Mouse (Mus musculus): ENCODE measurements at regions not wholly inside any gene's neighbourhood (a gene's known extent, or its start where the extent isn't known, plus 50 kb on each side); places are given as distances from the start of the nearest gene placed in this dataset.

DNA sequence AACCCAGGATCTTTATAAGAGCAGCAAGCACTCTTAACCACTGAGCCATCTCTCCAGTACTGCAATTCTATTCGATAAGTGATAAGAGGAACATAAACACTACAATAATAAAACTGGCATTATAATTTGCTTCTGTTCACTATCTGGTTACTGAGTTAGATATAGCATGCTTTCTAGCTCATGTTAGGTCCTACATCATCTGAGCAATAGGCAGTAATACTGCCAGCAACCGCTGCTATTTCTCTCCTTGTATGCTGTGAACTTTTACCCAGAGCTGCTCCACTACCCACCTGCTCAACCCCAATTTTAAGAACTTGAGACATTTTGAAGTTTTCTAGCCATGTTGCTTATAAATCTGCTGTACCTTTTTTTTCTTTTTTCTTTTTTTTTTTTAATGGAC lies 118.0 kb upstream of the L3mbtl3 start:
- WGBS = 87% methylated on average over 2 of the region's 2 CpGs
- H3K4me3 ChIP-seq = no peak overlapping the region
- no peak overlapping the region for H3K27ac ChIP-seq
- TF ChIP-seq CTCF (IDR thresholded peaks at IDR 0.05) (no peak), POLR2A (IDR thresholded peaks at IDR 0.05; ENCODE audit: insufficient read depth, low read depth, low read length) (no peak), EP300 (IDR thresholded peaks at IDR 0.05; ENCODE audit: insufficient read depth, low read depth, low read length) (no peak)
- DNase-seq = no peak
- no peaks in the 10 kb centered on the region for H3K36me3 ChIP-seq (ENCODE audit: control insufficient read depth, insufficient read depth, low read length)
- H3K27me3 ChIP-seq (ENCODE audit: control insufficient read depth, insufficient read depth, low read length) = no peaks in the 10 kb centered on the region
- H3K9ac ChIP-seq (ENCODE audit: low read depth, low read length) = no peak overlapping the region
- no peaks in the 10 kb centered on the region for H3K4me1 ChIP-seq (ENCODE audit: control insufficient read depth, insufficient read depth, low read length)
- intact Hi-C loops (cut with DNase I) = loop anchor here (5.0 to 10.0 kb wide), 3 partner anchors 122 to 501 kb away; no protein-coding TSS in a partner anchor
- no peaks in the 10 kb centered on the region for H3K79me2 ChIP-seq (replicated peaks; ENCODE audit: control insufficient read depth, insufficient read depth, low read length)

DNA sequence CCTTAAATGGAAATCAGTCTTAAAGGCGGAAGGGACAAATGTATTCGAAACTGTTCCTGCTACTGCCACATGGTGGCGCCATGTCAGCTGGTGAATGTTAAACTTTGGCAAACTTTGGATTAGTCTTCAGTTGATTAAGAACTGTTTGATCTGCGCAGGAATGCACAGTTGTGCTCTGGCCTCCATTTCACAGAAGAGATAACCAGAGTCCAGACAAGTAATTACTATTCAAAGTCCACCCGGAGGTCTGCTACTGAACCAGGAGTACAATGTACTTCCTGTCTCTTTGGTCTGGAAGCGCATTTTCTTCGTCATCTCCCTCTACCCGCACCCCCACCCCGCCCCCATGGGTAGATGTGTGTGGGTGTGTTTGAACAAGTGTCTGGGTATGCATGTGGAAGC lies 118.6 kb upstream of the L3mbtl3 start:
- Histone ChIP-seq H3K27ac (no peak overlapping the region), H3K4me1 (ENCODE audit: control insufficient read depth, insufficient read depth, low read length) (no peaks in the 10 kb centered on the region), H3K36me3 (ENCODE audit: control insufficient read depth, insufficient read depth, low read length) (no peaks in the 10 kb centered on the region), H3K27me3 (ENCODE audit: control insufficient read depth, insufficient read depth, low read length) (no peaks in the 10 kb centered on the region), H3K4me3 (no peak overlapping the region), H3K79me2 (replicated peaks; ENCODE audit: control insufficient read depth, insufficient read depth, low read length) (no peaks in the 10 kb centered on the region), H3K9ac (ENCODE audit: low read depth, low read length) (no peak overlapping the region)
- DNase-seq = peak; percentile 8 to 34
- 35% methylated on average over 9 of the region's 9 CpGs for WGBS
- intact Hi-C loops (cut with DNase I) = loop anchor here (5.0 to 10.0 kb wide), 3 partner anchors 122 to 500 kb away; no protein-coding TSS in a partner anchor
- TF ChIP-seq EP300 (IDR thresholded peaks at IDR 0.05; ENCODE audit: insufficient read depth, low read depth, low read length) = no peak
- no peak for TF ChIP-seq POLR2A (IDR thresholded peaks at IDR 0.05; ENCODE audit: insufficient read depth, low read depth, low read length)
- peak; percentile 82 for TF ChIP-seq CTCF (IDR thresholded peaks at IDR 0.05)

DNA sequence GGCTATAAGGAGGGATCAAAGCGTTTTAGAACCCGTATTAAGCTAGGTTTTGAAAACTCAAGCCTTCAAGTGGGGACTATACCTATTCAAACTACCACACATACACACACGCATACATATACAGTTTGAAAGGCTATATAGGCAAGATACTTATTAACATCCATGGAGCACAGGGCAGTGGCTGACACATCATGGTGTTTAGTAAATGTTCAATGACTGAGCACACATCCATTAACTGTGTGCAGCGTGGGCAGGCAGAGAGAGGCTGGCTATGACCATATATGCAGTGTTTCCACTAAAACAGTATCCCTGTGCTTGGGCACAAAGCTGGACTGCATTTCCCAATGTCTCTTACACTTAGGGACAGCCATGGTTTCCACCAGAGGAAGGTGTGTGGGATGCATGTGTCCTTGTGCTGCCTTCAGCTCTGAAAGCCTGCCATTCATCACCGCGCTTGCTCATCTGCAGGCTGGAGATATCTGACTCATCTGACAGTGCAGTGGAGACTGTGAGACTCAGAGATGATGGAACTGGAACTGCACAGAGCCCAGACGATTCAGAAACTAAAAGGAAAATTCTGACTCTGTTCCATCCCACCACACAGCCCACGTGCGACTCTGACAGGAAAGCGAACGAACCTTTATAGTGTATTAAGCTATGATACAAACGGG lies 124.6 kb upstream of the L3mbtl3 start:
- Histone ChIP-seq H3K4me3 (no peak overlapping the region), H3K27ac (no peak overlapping the region), H3K27me3 (ENCODE audit: control insufficient read depth, insufficient read depth, low read length) (no peaks in the 10 kb centered on the region), H3K9ac (ENCODE audit: low read depth, low read length) (no peak overlapping the region), H3K4me1 (ENCODE audit: control insufficient read depth, insufficient read depth, low read length) (no peaks in the 10 kb centered on the region), H3K36me3 (ENCODE audit: control insufficient read depth, insufficient read depth, low read length) (no peaks in the 10 kb centered on the region), H3K79me2 (replicated peaks; ENCODE audit: control insufficient read depth, insufficient read depth, low read length) (no peaks in the 10 kb centered on the region)
- whole genome bisulfite sequencing = 88% methylated on average over 12 of the region's 12 CpGs
- no peak for TF ChIP-seq CTCF (IDR thresholded peaks at IDR 0.05)
- no peak for TF ChIP-seq EP300 (IDR thresholded peaks at IDR 0.05; ENCODE audit: insufficient read depth, low read depth, low read length)
- no peak for TF ChIP-seq POLR2A (IDR thresholded peaks at IDR 0.05; ENCODE audit: insufficient read depth, low read depth, low read length)
- intact Hi-C loops (cut with DNase I) = no loop called here
- DNase-seq = no peak

DNA sequence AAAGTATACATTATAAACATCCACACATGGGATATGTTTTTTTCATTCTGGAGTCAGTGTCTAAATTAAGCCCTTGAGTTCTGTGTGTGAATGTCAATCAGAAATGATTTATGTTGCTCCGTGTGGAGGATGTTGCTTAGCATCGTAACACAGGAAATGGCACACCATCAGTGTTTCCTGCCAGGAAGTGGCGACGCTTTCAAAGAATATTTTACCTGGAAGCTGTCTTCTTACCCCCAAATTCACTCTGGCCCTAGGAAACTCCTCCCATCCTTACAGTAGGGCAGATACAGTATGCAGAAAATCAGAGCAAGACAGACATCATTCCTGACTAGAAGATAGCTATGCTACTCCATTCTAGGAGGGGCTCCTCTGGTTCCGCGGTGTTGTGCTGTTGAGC lies 145.1 kb upstream of the L3mbtl3 start:
- intact Hi-C loops (cut with DNase I) = no loop called here

DNA sequence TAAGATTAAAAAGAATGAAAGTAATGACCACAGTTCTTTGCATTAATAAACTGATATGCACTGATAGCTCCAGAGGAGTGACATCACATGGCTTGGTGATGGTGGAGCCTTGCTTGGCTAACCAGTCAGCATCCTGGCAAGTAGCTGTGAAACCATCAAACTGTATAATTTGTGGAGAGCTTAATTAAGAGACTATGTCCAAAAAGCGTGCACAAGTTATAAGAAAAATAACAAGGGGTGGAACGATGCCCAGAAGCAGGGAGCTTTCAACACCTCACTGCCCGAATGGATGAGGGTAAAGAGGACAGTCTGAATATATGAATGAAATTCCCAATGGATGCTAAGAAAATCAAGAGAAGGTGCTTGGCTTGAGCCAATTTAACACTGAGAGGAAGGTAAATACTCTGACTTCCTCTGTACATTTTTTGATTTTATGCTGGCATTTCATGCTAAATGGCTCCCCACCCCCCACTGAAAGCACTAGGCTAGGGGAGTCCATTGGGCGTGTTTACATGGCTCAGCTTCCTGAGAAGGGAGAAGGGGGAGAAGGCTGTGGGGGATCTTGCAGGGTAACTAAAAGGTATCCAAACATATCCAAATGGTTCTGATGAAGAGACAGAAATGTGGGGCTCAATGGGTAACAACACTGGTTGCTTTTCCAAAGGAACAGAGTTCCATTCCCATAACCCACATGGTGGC lies 150.2 kb upstream of the L3mbtl3 start:
- H3K27ac ChIP-seq = no peak overlapping the region
- H3K4me3 ChIP-seq = no peak overlapping the region
- WGBS = 64% methylated on average over 4 of the region's 4 CpGs
- no peak for DNase-seq
- no peaks in the 10 kb centered on the region for H3K4me1 ChIP-seq (ENCODE audit: control insufficient read depth, insufficient read depth, low read length)
- no peak overlapping the region for H3K9ac ChIP-seq (ENCODE audit: low read depth, low read length)
- H3K27me3 ChIP-seq (ENCODE audit: control insufficient read depth, insufficient read depth, low read length) = no peaks in the 10 kb centered on the region
- H3K36me3 ChIP-seq (ENCODE audit: control insufficient read depth, insufficient read depth, low read length) = no peaks in the 10 kb centered on the region
- intact Hi-C loops (cut with DNase I) = no loop called here
- TF ChIP-seq POLR2A (IDR thresholded peaks at IDR 0.05; ENCODE audit: insufficient read depth, low read depth, low read length) (no peak), EP300 (IDR thresholded peaks at IDR 0.05; ENCODE audit: insufficient read depth, low read depth, low read length) (no peak), CTCF (IDR thresholded peaks at IDR 0.05) (no peak)
- no peaks in the 10 kb centered on the region for H3K79me2 ChIP-seq (replicated peaks; ENCODE audit: control insufficient read depth, insufficient read depth, low read length)

More for the DNA sequence above, 145.1 kb upstream of the L3mbtl3 start:
- Histone ChIP-seq H3K27me3 (ENCODE audit: control insufficient read depth, insufficient read depth, low read length) (no peaks in the 10 kb centered on the region), H3K36me3 (ENCODE audit: control insufficient read depth, insufficient read depth, low read length) (no peaks in the 10 kb centered on the region), H3K4me3 (no peak overlapping the region), H3K4me1 (ENCODE audit: control insufficient read depth, insufficient read depth, low read length) (no peaks in the 10 kb centered on the region), H3K9ac (ENCODE audit: low read depth, low read length) (no peak overlapping the region), H3K27ac (no peak overlapping the region), H3K79me2 (replicated peaks; ENCODE audit: control insufficient read depth, insufficient read depth, low read length) (no peaks in the 10 kb centered on the region)
- DNase-seq = no peak
- 43% methylated on average over 6 of the region's 6 CpGs for WGBS
- TF ChIP-seq EP300 (IDR thresholded peaks at IDR 0.05; ENCODE audit: insufficient read depth, low read depth, low read length) = no peak
- TF ChIP-seq CTCF (IDR thresholded peaks at IDR 0.05) = no peak
- no peak for TF ChIP-seq POLR2A (IDR thresholded peaks at IDR 0.05; ENCODE audit: insufficient read depth, low read depth, low read length)

DNA sequence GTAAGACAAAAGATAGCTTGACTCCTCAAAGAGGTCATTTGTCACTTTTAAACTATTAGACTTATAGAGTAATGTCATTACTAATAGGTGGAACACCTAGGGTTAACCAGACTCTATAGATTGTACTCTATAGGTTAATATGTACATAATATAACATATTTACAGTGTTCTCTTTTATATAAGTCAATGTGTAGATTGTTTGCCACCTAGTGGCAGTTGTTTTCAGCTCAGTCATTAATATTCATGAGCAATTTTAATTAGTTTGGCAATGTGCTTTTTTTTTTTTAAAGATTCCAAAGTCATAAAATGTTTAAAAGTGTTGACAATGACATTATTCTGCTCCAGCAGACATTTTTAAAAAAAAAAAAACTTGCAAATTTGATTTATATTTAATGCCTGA lies 164.4 kb upstream of the L3mbtl3 start:
- Histone ChIP-seq H3K4me1 (ENCODE audit: control insufficient read depth, insufficient read depth, low read length) (no peaks in the 10 kb centered on the region), H3K79me2 (replicated peaks; ENCODE audit: control insufficient read depth, insufficient read depth, low read length) (no peaks in the 10 kb centered on the region), H3K27ac (no peak overlapping the region), H3K4me3 (no peak overlapping the region), H3K9ac (ENCODE audit: low read depth, low read length) (no peak overlapping the region), H3K27me3 (ENCODE audit: control insufficient read depth, insufficient read depth, low read length) (no peaks in the 10 kb centered on the region), H3K36me3 (ENCODE audit: control insufficient read depth, insufficient read depth, low read length) (no peaks in the 10 kb centered on the region)
- no peak for TF ChIP-seq POLR2A (IDR thresholded peaks at IDR 0.05; ENCODE audit: insufficient read depth, low read depth, low read length)
- peak; percentile 53 for TF ChIP-seq CTCF (IDR thresholded peaks at IDR 0.05)
- intact Hi-C loops (cut with DNase I) = loop anchor here (5.0 kb wide), 1 partner anchor 168 kb away; no protein-coding TSS in a partner anchor
- DNase-seq = no peak
